Mouse (Mus musculus): ENCODE results near the gene Ndufa1. TPM values are rescaled to one million over a fixed set of nuclear protein-coding genes. Genes with fewer than 3 reads are reported as not detected.
"Not testable (repeated sequence)": the region's sequence is repeated elsewhere in the genome, so short reads cannot be mapped to it uniquely, and the experiment has no call there.

Gene Ndufa1
- polyA plus RNA-seq (2015; fragmentation: Nextera tagmentation; extraction: Ambion mirVana): 454 and 456 TPM in 2 replicates

DNA sequence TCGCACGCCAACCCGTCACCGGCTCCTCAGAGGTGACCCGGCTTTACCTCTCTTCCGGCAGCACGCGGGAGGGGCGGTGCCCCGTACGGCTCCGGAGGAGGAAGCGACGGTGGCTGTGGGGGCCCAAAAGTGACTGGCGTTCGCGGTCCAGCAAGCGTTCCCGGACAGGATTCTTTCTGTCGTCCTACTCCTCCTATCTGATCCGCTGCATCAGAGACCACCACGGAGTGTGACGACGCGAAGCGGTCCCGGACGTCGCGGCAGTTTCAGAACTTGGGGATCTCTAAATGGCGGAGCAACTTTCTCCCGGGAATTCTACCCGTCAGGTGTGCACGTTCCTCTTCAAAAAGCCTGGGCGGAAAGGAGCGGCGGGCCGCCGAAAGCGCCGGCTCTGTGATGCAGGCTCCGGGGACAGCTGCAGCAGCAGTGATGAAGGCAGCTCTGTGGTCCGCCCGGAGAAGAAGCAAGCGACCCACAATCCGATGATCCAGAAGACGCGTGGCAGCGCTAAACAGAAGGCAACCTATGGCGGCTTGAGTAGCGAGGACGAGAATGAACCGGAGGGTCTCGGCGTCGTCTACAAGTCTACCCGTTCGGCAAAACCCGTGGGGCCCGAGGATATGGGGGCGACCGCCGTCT is at the start of gene Ndufa1, which contains the start of gene Rnf113a1:
TSS of gene Ndufa1 (minus strand) at position 59 of the 639 bp plus-strand sequence.
TSS of gene Rnf113a1 (plus strand) at position 141 of the 639 bp plus-strand sequence.
- H3K4me3 ChIP-seq: peak within 1 kb of the TSS; percentile 55
- 25% methylated on average over 63 of the region's 63 CpGs for WGBS
- peak within 1 kb of the TSS; percentile 62 for H3K4me2 ChIP-seq
- H3K27me3 ChIP-seq: no peaks in the 10 kb centered on the region
- H3K9ac ChIP-seq: peak within 1 kb of the TSS; percentile 72
- H3K27ac ChIP-seq: peak within 1 kb of the TSS; percentile 68
- no peaks in the 10 kb centered on the region for H3K9me3 ChIP-seq
- ATAC-seq (ENCODE audit: insufficient number of reproducible peaks, insufficient read depth, low FRiP score, low TSS enrichment, low read depth): peak; percentile 78
- peaks cover 7% of the 10 kb centered on the region; the same call in 1 of the 2 replicates for H3K4me1 ChIP-seq
- H3K36me3 ChIP-seq: no peaks in the 10 kb centered on the region

DNA sequence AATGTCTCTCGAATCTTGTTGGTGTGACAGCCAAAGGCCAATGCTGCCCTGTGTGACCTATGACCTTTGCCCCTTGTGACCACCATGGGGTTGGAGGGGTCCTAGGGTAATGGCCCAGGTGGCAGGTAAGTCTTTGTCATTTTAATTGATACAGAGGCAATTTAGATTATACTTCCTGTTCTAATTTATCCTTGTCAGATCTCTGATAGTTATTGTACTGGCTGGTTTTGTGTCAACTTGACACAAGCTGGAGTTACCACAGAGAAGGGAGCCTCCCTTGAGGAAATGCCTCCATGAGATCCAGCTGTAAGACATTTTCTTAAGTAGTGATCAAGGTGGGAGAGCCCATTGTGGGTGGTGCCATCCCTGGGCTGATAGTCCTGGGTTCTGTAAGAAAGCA is 31.2 kb upstream of the Ndufa1 start, which contains the start of gene Rhox1:
TSS of gene Rhox1 (minus strand) at position 101 of the 400 bp plus-strand sequence.
- H3K9ac ChIP-seq; H3K4me1 ChIP-seq; ATAC-seq (ENCODE audit: insufficient number of reproducible peaks, insufficient read depth, low FRiP score, low TSS enrichment, low read depth); H3K36me3 ChIP-seq; H3K4me2 ChIP-seq; H3K27me3 ChIP-seq; H3K9me3 ChIP-seq; H3K4me3 ChIP-seq; H3K27ac ChIP-seq: not testable (repeated sequence)
- WGBS: 45% methylated on average over 1 of the region's 1 CpGs

GRCm38 (mm10) chrX:37210941-37211340 is 20.0 kb upstream of the Ndufa1 start, which contains the start of gene Gm9:
Gene Gm9, minus strand, starts transcription at chrX:37211041.
- Histone ChIP-seq H3K9me3 (no peaks in the 10 kb centered on the region), H3K4me1 (no peaks in the 10 kb centered on the region), H3K27me3 (no peaks in the 10 kb centered on the region), H3K36me3 (no peaks in the 10 kb centered on the region), H3K9ac (no peak within 1 kb of the TSS), H3K27ac (no peak within 1 kb of the TSS), H3K4me2 (no peak within 1 kb of the TSS), H3K4me3 (no peak within 1 kb of the TSS)
- WGBS: 83% methylated on average over 10 of the region's 10 CpGs
- ATAC-seq (ENCODE audit: insufficient number of reproducible peaks, insufficient read depth, low FRiP score, low TSS enrichment, low read depth): no peak

DNA sequence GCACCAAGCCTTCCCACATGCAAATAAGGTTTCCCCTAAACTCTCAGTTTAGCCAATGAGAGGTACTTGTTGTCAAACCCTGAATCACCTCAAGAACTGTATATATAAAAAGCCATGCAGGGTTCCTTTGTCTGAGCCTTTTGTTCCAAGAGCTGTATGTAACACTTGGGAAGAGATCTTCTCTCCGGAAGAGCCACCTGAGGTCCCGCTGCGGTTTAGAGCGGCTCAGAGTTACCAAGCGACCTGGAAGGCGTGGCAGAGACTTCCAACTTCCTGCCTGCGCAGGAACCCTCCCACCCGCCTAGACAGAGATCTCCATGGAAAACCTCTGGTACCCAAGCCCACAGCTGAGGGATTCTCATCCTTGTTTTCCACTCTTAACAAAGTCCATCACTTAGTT is 7.7 kb upstream of the Ndufa1 start:
- Histone ChIP-seq H3K27ac (no peak overlapping the region), H3K27me3 (no peaks in the 10 kb centered on the region), H3K36me3 (no peaks in the 10 kb centered on the region), H3K4me2 (no peak overlapping the region), H3K4me1 (no peaks in the 10 kb centered on the region), H3K9ac (no peak overlapping the region), H3K4me3 (no peak overlapping the region), H3K9me3 (no peaks in the 10 kb centered on the region)
- no peak for ATAC-seq (ENCODE audit: insufficient number of reproducible peaks, insufficient read depth, low FRiP score, low TSS enrichment, low read depth)
- WGBS: 66% methylated on average over 8 of the region's 8 CpGs

DNA sequence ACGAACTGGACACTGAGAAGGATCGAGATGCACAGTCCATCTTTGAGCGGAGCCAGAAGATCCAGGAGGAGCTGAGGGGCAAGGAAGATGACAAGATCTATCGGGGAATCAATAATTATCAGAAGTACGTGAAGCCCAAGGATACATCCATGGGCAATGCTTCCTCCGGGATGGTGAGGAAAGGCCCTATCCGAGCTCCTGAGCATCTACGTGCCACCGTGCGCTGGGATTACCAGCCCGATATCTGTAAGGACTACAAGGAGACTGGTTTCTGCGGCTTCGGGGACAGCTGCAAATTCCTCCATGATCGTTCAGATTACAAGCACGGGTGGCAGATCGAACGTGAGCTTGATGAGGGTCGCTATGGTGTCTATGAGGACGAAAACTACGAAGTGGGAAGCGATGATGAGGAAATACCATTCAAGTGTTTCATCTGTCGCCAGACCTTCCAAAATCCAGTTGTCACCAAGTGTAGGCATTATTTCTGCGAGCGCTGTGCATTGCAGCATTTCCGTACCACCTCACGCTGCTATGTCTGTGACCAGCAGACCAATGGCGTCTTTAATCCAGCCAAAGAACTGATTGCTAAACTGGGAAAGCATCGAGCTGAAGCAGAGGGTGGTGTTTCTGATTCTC is 899 bp upstream of the Ndufa1 start:
- Histone ChIP-seq H3K36me3 (no peaks in the 10 kb centered on the region), H3K9me3 (no peaks in the 10 kb centered on the region), H3K27ac (no peak overlapping the region), H3K9ac (peak overlapping the region; percentile 72), H3K27me3 (no peaks in the 10 kb centered on the region), H3K4me2 (peak overlapping the region; percentile 62), H3K4me1 (peaks cover 7% of the 10 kb centered on the region; the same call in 1 of the 2 replicates), H3K4me3 (peak overlapping the region; percentile 55)
- WGBS: 33% methylated on average over 28 of the region's 28 CpGs
- no peak for ATAC-seq (ENCODE audit: insufficient number of reproducible peaks, insufficient read depth, low FRiP score, low TSS enrichment, low read depth)

DNA sequence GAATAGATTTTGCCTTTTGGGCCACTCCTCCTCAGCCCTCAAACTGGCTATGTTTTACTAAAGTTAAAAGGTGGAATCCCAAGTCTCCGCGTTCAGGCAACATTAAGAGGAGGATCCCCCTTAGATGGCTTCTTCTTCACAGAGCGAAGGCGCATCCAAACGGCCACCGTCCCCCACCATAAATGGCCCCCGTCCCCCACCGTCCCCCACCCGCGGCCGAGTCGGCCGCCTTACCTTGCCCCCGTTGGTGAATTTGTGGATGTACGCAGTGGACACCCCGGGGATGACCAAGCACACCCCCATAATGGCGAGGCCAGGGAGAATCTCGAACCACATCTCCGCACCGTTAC is 233 bp downstream of the Ndufa1 start:
- Histone ChIP-seq H3K4me1 (peaks cover 7% of the 10 kb centered on the region; the same call in 1 of the 2 replicates), H3K36me3 (no peaks in the 10 kb centered on the region), H3K4me3 (peak overlapping the region; percentile 55), H3K4me2 (peak overlapping the region; percentile 62), H3K27ac (peak overlapping the region; percentile 68; the same call in 1 of the 2 replicates), H3K9ac (peak overlapping the region; percentile 72), H3K9me3 (no peaks in the 10 kb centered on the region), H3K27me3 (no peaks in the 10 kb centered on the region)
- 32% methylated on average over 20 of the region's 20 CpGs for WGBS
- peak; percentile 10; the same call in 1 of the 2 replicates for ATAC-seq (ENCODE audit: insufficient number of reproducible peaks, insufficient read depth, low FRiP score, low TSS enrichment, low read depth)

DNA sequence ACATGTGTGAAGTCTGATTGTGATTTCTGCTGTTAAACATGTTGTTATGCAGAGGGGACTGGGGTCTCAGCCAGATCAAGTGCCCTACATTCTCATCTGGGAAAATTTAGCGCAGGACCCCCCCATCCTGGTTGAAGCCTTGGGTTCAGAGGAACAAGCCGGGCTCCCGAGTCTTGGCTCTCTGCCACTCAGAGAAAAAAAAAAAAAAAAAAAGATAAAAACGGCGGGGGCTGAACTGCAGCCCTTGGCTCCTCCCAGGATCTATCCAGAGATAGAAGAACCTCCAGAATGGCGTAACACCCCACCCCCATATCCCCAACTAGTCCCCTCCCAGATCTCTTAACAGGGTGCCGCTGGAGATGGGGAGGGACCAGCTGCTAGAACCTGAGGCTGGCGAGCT is 6.6 kb downstream of the Ndufa1 start:
- H3K4me1 ChIP-seq; H3K4me2 ChIP-seq; H3K27me3 ChIP-seq; H3K9ac ChIP-seq; ATAC-seq (ENCODE audit: insufficient number of reproducible peaks, insufficient read depth, low FRiP score, low TSS enrichment, low read depth); H3K27ac ChIP-seq; H3K36me3 ChIP-seq; H3K9me3 ChIP-seq; H3K4me3 ChIP-seq: not testable (repeated sequence)
- 59% methylated on average over 8 of the region's 8 CpGs for WGBS

GRCm38 (mm10) chrX:37168742-37169141 is 22.2 kb downstream of the Ndufa1 start, which contains the start of gene Akap14:
Gene Akap14, minus strand, starts transcription at chrX:37168842.
- Histone ChIP-seq H3K9ac (no peak within 1 kb of the TSS), H3K27ac (no peak within 1 kb of the TSS), H3K4me3 (no peak within 1 kb of the TSS), H3K27me3 (no peaks in the 10 kb centered on the region), H3K36me3 (no peaks in the 10 kb centered on the region), H3K4me1 (no peaks in the 10 kb centered on the region), H3K4me2 (no peak within 1 kb of the TSS), H3K9me3 (no peaks in the 10 kb centered on the region)
- no peak for ATAC-seq (ENCODE audit: insufficient number of reproducible peaks, insufficient read depth, low FRiP score, low TSS enrichment, low read depth)
- 57% methylated on average over 5 of the region's 5 CpGs for WGBS

DNA sequence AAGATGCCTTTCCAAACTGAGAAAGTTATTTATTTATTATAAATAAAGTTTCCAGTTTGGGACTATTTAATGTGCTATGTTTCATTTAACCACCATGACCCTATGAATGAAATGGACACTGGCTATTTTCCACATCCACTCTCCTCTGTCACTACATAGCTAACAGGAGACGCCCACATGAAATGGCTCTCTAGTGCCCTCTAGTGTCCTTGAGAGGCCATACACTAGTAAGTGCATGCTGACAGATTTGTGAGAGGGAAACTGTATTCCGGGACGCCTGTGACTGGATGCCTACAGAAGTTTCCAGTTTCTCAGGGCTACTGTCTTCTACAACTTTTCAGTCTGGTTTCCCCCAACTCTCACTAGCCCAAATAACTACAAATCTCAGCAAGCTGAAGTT is 23.9 kb downstream of the Ndufa1 start:
- Histone ChIP-seq H3K9me3 (no peaks in the 10 kb centered on the region), H3K36me3 (no peaks in the 10 kb centered on the region), H3K9ac (no peak overlapping the region), H3K4me2 (no peak overlapping the region), H3K4me1 (no peaks in the 10 kb centered on the region), H3K27me3 (0 out of 2 replicates have a peak, but pooled peaks cover 4% of the 10 kb centered on the region), H3K27ac (no peak overlapping the region), H3K4me3 (no peak overlapping the region)
- WGBS: 34% methylated on average over 3 of the region's 3 CpGs
- no peak for ATAC-seq (ENCODE audit: insufficient number of reproducible peaks, insufficient read depth, low FRiP score, low TSS enrichment, low read depth)

DNA sequence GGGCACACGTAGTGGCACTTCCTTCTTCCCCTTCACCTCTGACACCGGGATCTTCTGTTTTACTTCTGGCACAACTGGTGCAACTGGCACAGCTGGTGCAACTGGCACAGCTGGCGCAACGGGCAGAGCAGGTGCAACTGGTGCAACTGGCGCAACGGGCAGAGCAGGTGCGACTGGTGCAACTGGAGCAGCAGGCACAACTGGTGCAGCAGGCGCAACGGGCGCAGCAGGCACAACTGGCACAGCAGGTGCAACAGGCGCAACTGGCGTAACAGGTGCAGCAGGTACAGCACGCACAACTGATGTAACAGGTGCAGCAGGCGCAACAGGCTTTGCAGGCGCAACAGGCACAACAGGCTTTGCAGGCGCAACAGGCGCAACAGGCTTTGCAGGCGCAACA is 27.8 kb downstream of the Ndufa1 start:
- 82% methylated on average over 18 of the region's 18 CpGs for WGBS

GRCm38 (mm10) chrX:37161169-37161568 is 29.8 kb downstream of the Ndufa1 start:
- H3K4me1 ChIP-seq: no peaks in the 10 kb centered on the region
- WGBS: 87% methylated on average over 10 of the region's 10 CpGs

More for the DNA sequence above, 27.8 kb downstream of the Ndufa1 start:
- no peaks in the 10 kb centered on the region for H3K36me3 ChIP-seq
- no peaks in the 10 kb centered on the region for H3K9me3 ChIP-seq
- H3K27me3 ChIP-seq: 0 out of 2 replicates have a peak, but pooled peaks cover 4% of the 10 kb centered on the region
- H3K27ac ChIP-seq: no peak overlapping the region
- H3K4me1 ChIP-seq: no peaks in the 10 kb centered on the region
- H3K4me3 ChIP-seq: no peak overlapping the region
- no peak for ATAC-seq (ENCODE audit: insufficient number of reproducible peaks, insufficient read depth, low FRiP score, low TSS enrichment, low read depth)
- H3K4me2 ChIP-seq: no peak overlapping the region
- H3K9ac ChIP-seq: no peak overlapping the region

DNA sequence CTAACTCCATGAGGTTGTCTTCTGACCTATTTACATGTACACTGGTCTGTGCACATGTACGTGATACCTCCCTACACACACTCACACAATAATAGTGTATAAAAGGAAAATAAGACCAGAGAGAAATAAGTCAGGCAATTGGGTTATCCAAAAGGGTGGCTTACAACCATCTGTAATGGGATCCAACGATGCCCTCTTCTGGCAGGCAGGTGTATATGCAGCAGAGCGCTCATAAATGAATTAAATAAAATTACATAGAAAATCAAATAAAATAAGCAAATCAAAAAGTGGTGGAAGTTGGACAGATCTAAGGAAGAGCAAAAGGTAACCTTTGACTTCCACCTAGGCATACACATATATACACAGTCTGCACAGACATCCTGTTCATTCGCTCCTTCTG is 33.1 kb downstream of the Ndufa1 start:
- no peak for ATAC-seq (ENCODE audit: insufficient number of reproducible peaks, insufficient read depth, low FRiP score, low TSS enrichment, low read depth)
- Histone ChIP-seq H3K4me3 (no peak overlapping the region), H3K27me3 (no peaks in the 10 kb centered on the region), H3K36me3 (peaks cover 10% of the 10 kb centered on the region), H3K4me2 (no peak overlapping the region), H3K27ac (no peak overlapping the region), H3K9ac (no peak overlapping the region), H3K9me3 (no peaks in the 10 kb centered on the region), H3K4me1 (no peaks in the 10 kb centered on the region)
- WGBS: 65% methylated on average over 4 of the region's 4 CpGs

More at GRCm38 (mm10) chrX:37161169-37161568, 29.8 kb downstream of the Ndufa1 start:
- Histone ChIP-seq H3K36me3 (no peaks in the 10 kb centered on the region), H3K27ac (no peak overlapping the region), H3K9ac (no peak overlapping the region), H3K9me3 (no peaks in the 10 kb centered on the region), H3K27me3 (0 out of 2 replicates have a peak, but pooled peaks cover 4% of the 10 kb centered on the region), H3K4me2 (no peak overlapping the region), H3K4me3 (no peak overlapping the region)
- ATAC-seq (ENCODE audit: insufficient number of reproducible peaks, insufficient read depth, low FRiP score, low TSS enrichment, low read depth): no peak
